Mouse (Mus musculus): ENCODE data around the gene Plekha1.

Plekha1 gene

DNA sequence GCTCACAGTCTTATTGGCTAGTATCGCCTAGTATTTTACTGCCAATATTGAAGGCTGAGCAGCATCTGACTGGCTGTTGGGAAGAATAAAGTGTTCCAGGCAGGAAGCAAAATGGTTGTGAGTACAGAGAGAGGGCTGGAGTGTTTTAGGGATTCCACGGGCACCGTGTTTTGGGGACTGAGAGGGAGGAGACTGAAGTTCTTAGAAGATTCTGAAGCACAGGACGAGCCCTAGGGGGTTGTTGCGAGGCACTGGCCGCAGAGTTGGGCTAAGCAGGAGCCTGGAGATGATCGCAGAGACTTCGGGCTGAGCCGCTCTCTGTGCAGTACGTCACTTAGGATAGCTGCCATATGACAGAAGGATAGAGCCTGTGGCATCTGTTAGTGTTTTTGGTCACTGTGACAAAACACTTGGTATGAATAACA lies 88.6 kb downstream of the Plekha1 start:
- DNase-seq (ENCODE audit: low spot score in 2 of 2), result no peak

DNA sequence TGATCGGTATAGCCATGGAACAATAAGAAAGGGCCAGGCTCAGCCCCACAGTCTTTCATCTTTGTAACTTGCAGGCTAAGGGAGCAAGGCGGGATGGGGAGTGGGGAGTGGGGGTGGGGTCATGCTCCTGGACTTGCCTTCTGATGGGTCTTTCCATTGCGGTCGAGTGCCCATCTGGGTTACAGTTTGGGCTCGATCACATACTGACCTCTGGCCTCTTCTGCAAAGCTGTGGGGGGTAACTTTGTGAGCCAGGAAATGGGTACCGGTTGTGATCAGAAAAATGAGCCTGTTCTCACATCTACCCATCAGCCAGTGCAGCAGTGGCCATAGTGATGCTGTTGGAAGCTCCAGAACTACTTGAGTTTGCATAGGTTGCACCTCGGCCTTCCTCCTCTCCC lies 93.0 kb downstream of the Plekha1 start:
- DNase-seq (ENCODE audit: low spot score in 2 of 2), result no peak

DNA sequence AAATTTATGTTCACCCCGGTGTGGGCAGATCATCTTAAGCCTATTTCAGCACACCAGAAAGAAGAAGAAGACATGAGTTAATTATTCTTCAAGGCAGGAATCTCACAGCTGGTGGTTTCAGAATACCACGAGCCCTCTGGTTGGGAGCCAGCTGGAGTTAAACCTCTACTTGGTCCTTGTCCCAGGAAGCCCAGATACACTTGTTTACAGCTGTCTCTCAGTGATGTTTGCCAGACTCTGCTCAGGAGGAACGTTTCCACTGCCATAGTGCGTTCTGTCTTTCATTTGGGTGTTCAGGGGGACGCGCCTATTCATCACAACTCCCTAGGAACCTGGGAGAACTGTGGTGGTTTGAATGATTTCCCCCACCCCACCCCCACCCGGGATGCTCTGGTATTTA lies 94.3 kb downstream of the Plekha1 start:
- no peak for DNase-seq (ENCODE audit: low spot score in 2 of 2)

DNA sequence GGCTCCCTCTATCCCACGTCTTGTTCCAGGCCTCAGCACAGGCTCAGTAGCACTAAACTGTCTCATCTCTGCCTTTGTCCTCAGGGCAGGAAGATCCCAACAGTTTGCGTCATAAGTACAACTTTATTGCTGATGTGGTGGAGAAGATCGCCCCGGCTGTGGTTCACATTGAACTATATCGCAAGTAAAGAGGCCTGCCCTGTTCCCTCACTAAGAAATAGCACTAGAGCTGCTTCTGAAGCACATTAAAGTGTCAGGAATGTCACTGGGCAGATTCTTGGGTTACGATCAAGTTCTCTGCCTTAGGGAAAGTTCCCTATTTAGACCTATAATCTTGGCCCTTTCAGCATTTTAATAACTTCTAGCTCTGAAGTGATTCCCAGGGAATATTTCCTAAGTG lies 95.9 kb downstream of the Plekha1 start:
- no peak for DNase-seq (ENCODE audit: low spot score in 2 of 2)

Measured in cerebellum, postnatal 4 days (tissue).